Mouse (Mus musculus) erythroid progenitor cell, adult 5-6 weeks (primary cell): ENCODE measurements around the gene Cib2. TPM values are rescaled to one million over a fixed set of nuclear protein-coding genes. Genes with fewer than 3 reads are reported as not detected.

Source experiments
- ATAC-seq: replicated peaks from 2 replicates; pipeline ENCODE4 v1.8.0; 2016; ENCODE audit warnings: moderate number of reproducible peaks, mild to moderate bottlenecking, moderate TSS enrichment, inconsistent platforms; ENCODE audit not compliant: poor library complexity, low FRiP score, severe bottlenecking
- total RNA-seq, 2 experiments: library from RNA; stranded (forward) in 1 of 2; stranded (reverse) in 1 of 2; fragments of 150-400 nt in 1 of 2; fragments of 186-747, 209-891 nt in 1 of 2; gene quantifications; 2 replicates each; pipeline versions ENCODE4 v1.2.3 to v1.2.4; 2015 to 2017; ENCODE audit warnings: low replicate concordance in 2 of 2

Cib2 gene
- total RNA-seq, 2 experiments from 2014 or later: 0.15 TPM; not detected in 1

GRCm38 (mm10) chr9:54500832-54501452, 59.1 kb downstream of the Cib2 start:
- no peak for ATAC-seq

DNA sequence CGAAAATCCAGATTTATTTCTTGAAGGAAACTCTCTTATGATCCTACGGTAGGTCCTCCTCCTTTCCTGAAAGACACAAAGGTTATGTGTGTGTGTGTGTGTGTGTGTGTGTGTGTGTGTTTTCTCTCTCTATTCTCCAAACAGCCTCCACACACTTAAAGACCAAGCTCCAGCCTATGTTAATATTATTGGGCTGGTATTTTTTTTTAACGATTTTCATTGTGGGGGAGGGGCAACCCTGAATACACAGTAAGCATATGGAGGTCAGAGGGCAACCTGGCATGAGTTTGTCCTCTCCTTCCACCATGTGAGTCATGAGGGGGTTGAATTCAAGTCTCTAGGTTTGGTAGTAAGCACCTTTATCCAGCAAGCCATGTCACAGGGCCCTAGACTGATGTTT, 60.2 kb downstream of the Cib2 start:
- no peak for ATAC-seq

- ATAC-seq: no peak
Measured at GRCm38 (mm10) chr9:54499291-54499690, 60.7 kb downstream of the Cib2 start.

Other genes with a start within 250 kb of the Cib2 start
- 4.7 and 10.5 TPM in 2 replicates for gene Dmxl2, start 58.6 kb downstream of the Cib2 start, total RNA-seq (2015; ENCODE audit: low replicate concordance)
- 1.7 and 4.2 TPM in 2 replicates for gene Dmxl2, start 58.6 kb downstream of the Cib2 start, total RNA-seq (2017; ENCODE audit: low replicate concordance)
- not detected in 2 replicates for gene Sh2d7, start 21.2 kb downstream of the Cib2 start, total RNA-seq (2015; ENCODE audit: low replicate concordance)
- not detected in 2 replicates for gene Sh2d7, start 21.2 kb downstream of the Cib2 start, total RNA-seq (2017; ENCODE audit: low replicate concordance)
- 26.8 and 30.3 TPM in 2 replicates for gene Idh3a, start 26.1 kb upstream of the Cib2 start, total RNA-seq (2015; ENCODE audit: low replicate concordance)
- gene Idh3a, start 26.1 kb upstream of the Cib2 start, total RNA-seq (2017; ENCODE audit: low replicate concordance): 15.4 and 19.7 TPM in 2 replicates
- not detected in 2 replicates for gene Acsbg1, start 101.7 kb upstream of the Cib2 start, total RNA-seq (2015; ENCODE audit: low replicate concordance)
- 1.2 TPM in 1 of 2 replicates, not detected in the other for gene Acsbg1, start 101.7 kb upstream of the Cib2 start, total RNA-seq (2017; ENCODE audit: low replicate concordance)
- gene Dnaja4, start 138.7 kb upstream of the Cib2 start, total RNA-seq (2015; ENCODE audit: low replicate concordance): 52.8 and 59.1 TPM in 2 replicates
- gene Dnaja4, start 138.7 kb upstream of the Cib2 start, total RNA-seq (2017; ENCODE audit: low replicate concordance): 59.7 and 67.0 TPM in 2 replicates
- gene Wdr61, start 174.3 kb upstream of the Cib2 start, total RNA-seq (2015; ENCODE audit: low replicate concordance): 28.5 and 44.3 TPM in 2 replicates
- 23.5 and 35.9 TPM in 2 replicates for gene Wdr61, start 174.3 kb upstream of the Cib2 start, total RNA-seq (2017; ENCODE audit: low replicate concordance)
- not detected in 2 replicates for gene Crabp1, start 204.5 kb upstream of the Cib2 start, total RNA-seq (2015; ENCODE audit: low replicate concordance)
- gene Crabp1, start 204.5 kb upstream of the Cib2 start, total RNA-seq (2017; ENCODE audit: low replicate concordance): not detected in 2 replicates